Mouse (Mus musculus) embryonic facial prominence, embryonic 15.5 days (tissue): ENCODE measurements around the gene Hao1. TPM values are rescaled to one million over a fixed set of nuclear protein-coding genes. Genes with fewer than 3 reads are reported as not detected.
A peak's percentile ranks its signal among the peaks of the same experiment; 100 is the strongest.

Source experiments
- ATAC-seq: fragments of 200-750 bp; cut with Nextera tagmentation; 2 replicates; pipeline ENCODE4 v1.8.0; 2017; ENCODE audit warnings: low read depth, moderate TSS enrichment; ENCODE audit not compliant: insufficient number of reproducible peaks, low FRiP score, low TSS enrichment
- H3K27ac ChIP-seq: fragments of 300-500 bp; sonication (generic); replicated peaks from 2 replicates; pipeline ENCODE4 v1.5.1; 2015; ENCODE audit warnings: mild to moderate bottlenecking, inconsistent platforms
- H3K27me3 ChIP-seq: fragments of 300-500 bp; sonication (generic); 2 replicates; pipeline ENCODE4 v1.6.1; 2015; ENCODE audit warnings: inconsistent platforms
- H3K36me3 ChIP-seq: fragments of 300-500 bp; sonication (generic); 2 replicates; pipeline ENCODE4 v1.6.1; 2015; ENCODE audit warnings: mild to moderate bottlenecking, inconsistent platforms
- H3K4me1 ChIP-seq: fragments of 300-500 bp; sonication (generic); 2 replicates; pipeline ENCODE4 v1.6.1; 2015; ENCODE audit warnings: inconsistent platforms
- H3K4me2 ChIP-seq: fragments of 300-500 bp; sonication (generic); replicated peaks from 2 replicates; pipeline ENCODE4 v1.6.1; 2015; ENCODE audit warnings: mild to moderate bottlenecking, inconsistent platforms
- H3K4me3 ChIP-seq: fragments of 300-500 bp; sonication (generic); replicated peaks from 2 replicates; pipeline ENCODE4 v1.5.1; 2015; ENCODE audit warnings: mild to moderate bottlenecking, inconsistent platforms
- H3K9ac ChIP-seq: fragments of 300-500 bp; sonication (generic); 2 replicates; pipeline ENCODE4 v1.6.1; 2015; ENCODE audit warnings: inconsistent platforms
- H3K9me3 ChIP-seq: fragments of 300-500 bp; sonication (generic); replicated peaks from 2 replicates; pipeline ENCODE4 v1.6.1; 2016; ENCODE audit warnings: inconsistent platforms
- WGBS: fragments of 180-500 bp; shearing (Covaris S2); methylation state at CpG from one replicate; pipeline ENCODE4 v1.1.7; 2015; 5-methylcytosine and 5-hydroxymethylcytosine counted together
- polyA plus RNA-seq: library from polyadenylated mRNA; unstranded; fragments of >200 nt; fragmentation: Nextera tagmentation; extraction: Ambion mirVana; gene quantifications from 2 replicates; pipeline ENCODE4 v1.2.1, GENCODE M21; 2015

Hao1 gene
- polyA plus RNA-seq, 1 experiment from 2014 or later = not detected

GRCm38 (mm10) chr2:134528122-134528810 is 25.9 kb downstream of the Hao1 start:
- no peak overlapping the region for H3K9ac ChIP-seq
- ATAC-seq = peak; percentile 54
- H3K9me3 ChIP-seq = no peaks in the 10 kb centered on the region
- no peaks in the 10 kb centered on the region for H3K27me3 ChIP-seq
- peaks cover 15% of the 10 kb centered on the region for H3K4me1 ChIP-seq
- peak overlapping the region; percentile 34; the same call in 1 of the 2 replicates for H3K27ac ChIP-seq
- peak overlapping the region; percentile 29 for H3K4me2 ChIP-seq
- H3K4me3 ChIP-seq = 0 out of 2 replicates have a peak overlapping the region, but pooled peaks have one; percentile 8
- H3K36me3 ChIP-seq = no peaks in the 10 kb centered on the region
- WGBS = 42% methylated on average over 7 of the region's 7 CpGs

GRCm38 (mm10) chr2:134527419-134528114 is 26.6 kb downstream of the Hao1 start:
- Histone ChIP-seq H3K27ac (peak overlapping the region; percentile 17; the same call in 1 of the 2 replicates), H3K4me1 (peaks cover 15% of the 10 kb centered on the region), H3K9me3 (no peaks in the 10 kb centered on the region), H3K9ac (no peak overlapping the region), H3K4me3 (0 out of 2 replicates have a peak overlapping the region, but pooled peaks have one; percentile 8), H3K36me3 (no peaks in the 10 kb centered on the region), H3K27me3 (no peaks in the 10 kb centered on the region), H3K4me2 (peak overlapping the region; percentile 29)
- WGBS = 39% methylated on average over 11 of the region's 11 CpGs
- ATAC-seq = peak; percentile 60; the same call in 1 of the 2 replicates

- Histone ChIP-seq H3K4me3 (no peak overlapping the region), H3K27ac (no peak overlapping the region), H3K4me1 (no peaks in the 10 kb centered on the region), H3K4me2 (no peak overlapping the region), H3K9ac (no peak overlapping the region), H3K9me3 (no peaks in the 10 kb centered on the region), H3K36me3 (no peaks in the 10 kb centered on the region), H3K27me3 (no peaks in the 10 kb centered on the region)
- no peak for ATAC-seq
These were observed 36.1 kb downstream of the Hao1 start for GRCm38 (mm10) chr2:134518042-134518441.

- Histone ChIP-seq H3K4me3 (no peak overlapping the region), H3K36me3 (no peaks in the 10 kb centered on the region), H3K4me1 (no peaks in the 10 kb centered on the region), H3K9me3 (no peaks in the 10 kb centered on the region), H3K27ac (no peak overlapping the region), H3K9ac (no peak overlapping the region), H3K4me2 (no peak overlapping the region), H3K27me3 (no peaks in the 10 kb centered on the region)
- ATAC-seq = no peak
- 83% methylated on average over 3 of the region's 3 CpGs for WGBS
These were observed 54.4 kb downstream of the Hao1 start for GRCm38 (mm10) chr2:134499777-134500176.

GRCm38 (mm10) chr2:134498450-134498849 is 55.7 kb downstream of the Hao1 start:
- no peak overlapping the region for H3K27ac ChIP-seq
- no peak for ATAC-seq
- H3K4me2 ChIP-seq = no peak overlapping the region
- no peak overlapping the region for H3K9ac ChIP-seq
- no peaks in the 10 kb centered on the region for H3K9me3 ChIP-seq
- no peaks in the 10 kb centered on the region for H3K4me1 ChIP-seq
- H3K27me3 ChIP-seq = no peaks in the 10 kb centered on the region
- H3K4me3 ChIP-seq = no peak overlapping the region
- H3K36me3 ChIP-seq = no peaks in the 10 kb centered on the region
- WGBS = 42% methylated on average over 7 of the region's 7 CpGs

- Histone ChIP-seq H3K27me3 (no peaks in the 10 kb centered on the region), H3K36me3 (no peaks in the 10 kb centered on the region), H3K4me3 (no peak overlapping the region), H3K27ac (no peak overlapping the region), H3K9me3 (no peaks in the 10 kb centered on the region), H3K4me2 (no peak overlapping the region), H3K4me1 (no peaks in the 10 kb centered on the region), H3K9ac (no peak overlapping the region)
- no peak for ATAC-seq
- WGBS = 85% methylated on average over 6 of the region's 6 CpGs
These were observed 65.5 kb downstream of the Hao1 start for GRCm38 (mm10) chr2:134488671-134489070.

- Histone ChIP-seq H3K9me3 (no peaks in the 10 kb centered on the region), H3K9ac (no peak overlapping the region), H3K4me2 (no peak overlapping the region), H3K4me3 (no peak overlapping the region), H3K27ac (no peak overlapping the region), H3K36me3 (no peaks in the 10 kb centered on the region), H3K27me3 (no peaks in the 10 kb centered on the region; the same call in 1 of the 2 replicates), H3K4me1 (no peaks in the 10 kb centered on the region)
- WGBS = 41% methylated on average over 11 of the region's 11 CpGs
- no peak for ATAC-seq
These were observed 67.9 kb downstream of the Hao1 start for GRCm38 (mm10) chr2:134486055-134486834.

- Histone ChIP-seq H3K4me2 (no peak overlapping the region), H3K4me1 (no peaks in the 10 kb centered on the region), H3K27me3 (no peaks in the 10 kb centered on the region; the same call in 1 of the 2 replicates), H3K27ac (no peak overlapping the region), H3K9ac (no peak overlapping the region), H3K9me3 (no peaks in the 10 kb centered on the region), H3K36me3 (no peaks in the 10 kb centered on the region), H3K4me3 (no peak overlapping the region)
- no peak for ATAC-seq
- WGBS = 31% methylated on average over 4 of the region's 4 CpGs
These were observed 71.5 kb downstream of the Hao1 start for GRCm38 (mm10) chr2:134482683-134483082.

GRCm38 (mm10) chr2:134481759-134482158 is 72.4 kb downstream of the Hao1 start:
- 6% methylated on average over 8 of the region's 8 CpGs for WGBS

GRCm38 (mm10) chr2:134481174-134481573 is 73.0 kb downstream of the Hao1 start:
- Histone ChIP-seq H3K27ac (no peak overlapping the region), H3K9ac (no peak overlapping the region), H3K4me1 (no peaks in the 10 kb centered on the region), H3K4me3 (no peak overlapping the region), H3K9me3 (no peaks in the 10 kb centered on the region), H3K27me3 (no peaks in the 10 kb centered on the region; the same call in 1 of the 2 replicates), H3K4me2 (no peak overlapping the region), H3K36me3 (no peaks in the 10 kb centered on the region)
- ATAC-seq = no peak
- WGBS = 82% methylated on average over 6 of the region's 6 CpGs

More at GRCm38 (mm10) chr2:134481759-134482158, 72.4 kb downstream of the Hao1 start:
- no peak overlapping the region for H3K9ac ChIP-seq
- H3K27me3 ChIP-seq = no peaks in the 10 kb centered on the region; the same call in 1 of the 2 replicates
- H3K27ac ChIP-seq = no peak overlapping the region
- no peaks in the 10 kb centered on the region for H3K4me1 ChIP-seq
- H3K4me3 ChIP-seq = no peak overlapping the region
- no peaks in the 10 kb centered on the region for H3K9me3 ChIP-seq
- ATAC-seq = no peak
- H3K4me2 ChIP-seq = no peak overlapping the region
- no peaks in the 10 kb centered on the region for H3K36me3 ChIP-seq

- H3K27ac ChIP-seq = no peak overlapping the region
These were observed 89.0 kb downstream of the Hao1 start for GRCm38 (mm10) chr2:134465132-134465531.

More at GRCm38 (mm10) chr2:134465132-134465531, 89.0 kb downstream of the Hao1 start:
- H3K9ac ChIP-seq = no peak overlapping the region
- H3K4me1 ChIP-seq = 0 out of 2 replicates have a peak, but pooled peaks cover 2% of the 10 kb centered on the region
- ATAC-seq = no peak
- no peak overlapping the region for H3K4me2 ChIP-seq
- no peak overlapping the region for H3K4me3 ChIP-seq
- no peaks in the 10 kb centered on the region for H3K36me3 ChIP-seq
- 76% methylated on average over 2 of the region's 2 CpGs for WGBS
- no peaks in the 10 kb centered on the region for H3K9me3 ChIP-seq
- no peaks in the 10 kb centered on the region for H3K27me3 ChIP-seq
